Mouse (Mus musculus) lung, adult 2 months (tissue): ENCODE data around the gene Als2cr12. TPM values are rescaled to one million over a fixed set of nuclear protein-coding genes. Genes with fewer than 3 reads are reported as not detected.

Source experiments
- DNase-seq: peaks from one replicate; pipeline ENCODE4 v3.0.0; 2022
- H3K4me1 ChIP-seq: fragments of 200-500 bp; 2 replicates; pipeline ENCODE4 v1.6.1; 2011; ENCODE audit warnings: low read length; ENCODE audit not compliant: control insufficient read depth, insufficient read depth
- H3K4me3 ChIP-seq: fragments of 200-500 bp; replicated peaks from 2 replicates; pipeline ENCODE3; 2011; ENCODE audit warnings: low read depth, mild to moderate bottlenecking, control low read depth, low read length; ENCODE audit errors: extremely low read depth
- CTCF ChIP-seq: fragments of 200-500 bp; IDR thresholded peaks from 2 replicates; pipeline ENCODE4 v1.5.1; 2011; ENCODE audit warnings: mild to moderate bottlenecking, low read length, control low read depth; ENCODE audit not compliant: insufficient read depth
- POLR2A ChIP-seq: fragments of 200-500 bp; IDR thresholded peaks from 2 replicates; pipeline ENCODE4 v1.6.1; 2011; ENCODE audit warnings: low read depth, mild to moderate bottlenecking, control low read depth, low read length, borderline replicate concordance; ENCODE audit errors: extremely low read depth
- WGBS: fragments of 180-500 bp; shearing (Covaris S2); methylation state at CpG from one replicate; pipeline ENCODE4 v1.1.7; 2018; 5-methylcytosine and 5-hydroxymethylcytosine counted together
- polyA plus RNA-seq: library from polyadenylated mRNA; depleted of rRNA; stranded (reverse); fragments of >200 nt; gene quantifications from 2 replicates; pipeline ENCODE4 v1.2.3, GENCODE M21; 2012

The Als2cr12 gene
- polyA plus RNA-seq, 1 experiment, result 0.14 TPM

DNA sequence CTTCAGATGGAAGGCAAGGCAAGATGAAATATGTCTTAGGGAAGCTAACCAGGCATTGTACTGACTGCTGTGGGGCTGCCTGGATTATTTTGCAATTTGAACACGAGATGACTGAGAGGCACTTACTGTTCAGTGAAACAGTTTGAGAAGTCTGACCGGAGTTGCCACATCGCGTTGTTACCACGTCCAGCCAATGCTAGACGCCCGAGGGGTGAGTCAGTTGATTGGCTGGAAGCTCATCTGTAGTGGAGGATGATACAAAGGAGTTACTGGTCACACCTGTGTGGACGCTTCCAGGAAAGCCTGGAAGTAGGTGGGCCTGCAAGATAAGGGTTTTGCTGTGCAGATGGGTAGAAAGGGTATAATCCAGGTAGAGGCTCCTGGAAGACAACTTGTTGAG, 24.3 kb upstream of the Als2cr12 start:
- TF ChIP-seq CTCF (no peak), POLR2A (no peak)
- Histone ChIP-seq H3K4me3 (no peak overlapping the region), H3K4me1 (peaks cover 30% of the 10 kb centered on the region)
- DNase-seq, result no peak
- 38% methylated on average over 8 of the region's 8 CpGs for WGBS

GRCm38 (mm10) chr1:58719356-58719945, 23.7 kb upstream of the Als2cr12 start:
- no peak overlapping the region for H3K4me3 ChIP-seq
- no peak for DNase-seq
- 61% methylated on average over 7 of the region's 7 CpGs for WGBS
- H3K4me1 ChIP-seq, result peaks cover 30% of the 10 kb centered on the region
- TF ChIP-seq CTCF, result no peak
- no peak for TF ChIP-seq POLR2A

DNA sequence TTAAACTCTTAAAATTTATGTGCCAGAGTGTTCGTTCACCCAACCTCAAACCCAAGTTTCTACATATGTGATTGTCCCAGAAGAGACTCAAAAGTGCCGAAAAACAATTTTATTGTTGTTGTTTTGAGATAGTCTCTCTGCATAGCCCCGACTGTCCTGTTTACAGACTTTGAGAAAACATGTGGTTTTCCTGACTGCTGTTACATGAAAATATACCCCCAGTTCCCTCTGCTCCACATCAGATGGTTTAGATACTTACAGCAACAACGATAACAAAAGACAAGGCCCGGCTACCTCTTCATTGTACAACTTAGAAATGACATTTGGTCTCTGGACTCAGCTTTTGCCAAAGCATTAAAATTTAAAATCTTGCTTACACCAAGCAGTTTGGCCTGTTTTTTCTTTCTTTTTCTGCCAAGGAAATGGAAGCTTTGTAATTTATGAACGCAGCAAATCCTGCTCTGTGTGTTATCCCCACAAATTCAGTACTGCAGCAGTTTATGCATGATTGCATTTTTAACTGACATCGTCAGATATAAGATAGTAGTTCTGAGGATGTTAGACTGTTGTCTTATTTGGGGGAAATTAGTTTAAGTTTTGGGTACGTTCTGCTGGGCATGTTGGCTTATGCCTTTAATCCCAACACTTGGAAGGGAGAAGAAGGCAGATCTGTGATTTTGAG, 21.9 kb upstream of the Als2cr12 start:
- peaks cover 28% of the 10 kb centered on the region for H3K4me1 ChIP-seq
- 85% methylated on average over 8 of the region's 8 CpGs for WGBS
- no peak for TF ChIP-seq CTCF
- no peak for TF ChIP-seq POLR2A
- no peak for DNase-seq
- H3K4me3 ChIP-seq, result no peak overlapping the region

DNA sequence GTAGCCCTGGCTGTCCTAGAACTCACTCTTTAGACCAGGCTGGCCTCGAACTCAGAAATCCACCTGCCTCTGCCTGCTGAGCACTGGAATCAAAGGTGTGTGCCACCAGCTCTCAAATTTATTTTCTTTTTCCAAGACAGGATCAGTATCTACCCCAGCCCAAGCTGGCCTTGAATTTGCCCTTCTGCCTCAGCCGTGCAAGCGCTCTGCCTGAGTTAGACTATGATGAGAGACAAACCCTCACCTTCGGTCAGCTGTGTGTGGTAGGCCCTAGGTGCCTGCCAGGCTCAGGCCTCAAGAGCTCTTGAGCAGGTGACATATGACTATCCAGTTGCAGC, 21.1 kb upstream of the Als2cr12 start:
- WGBS, result 81% methylated on average over 4 of the region's 4 CpGs
- H3K4me3 ChIP-seq, result no peak overlapping the region
- DNase-seq, result no peak
- no peak for TF ChIP-seq CTCF
- no peak for TF ChIP-seq POLR2A
- peaks cover 20% of the 10 kb centered on the region for H3K4me1 ChIP-seq

DNA sequence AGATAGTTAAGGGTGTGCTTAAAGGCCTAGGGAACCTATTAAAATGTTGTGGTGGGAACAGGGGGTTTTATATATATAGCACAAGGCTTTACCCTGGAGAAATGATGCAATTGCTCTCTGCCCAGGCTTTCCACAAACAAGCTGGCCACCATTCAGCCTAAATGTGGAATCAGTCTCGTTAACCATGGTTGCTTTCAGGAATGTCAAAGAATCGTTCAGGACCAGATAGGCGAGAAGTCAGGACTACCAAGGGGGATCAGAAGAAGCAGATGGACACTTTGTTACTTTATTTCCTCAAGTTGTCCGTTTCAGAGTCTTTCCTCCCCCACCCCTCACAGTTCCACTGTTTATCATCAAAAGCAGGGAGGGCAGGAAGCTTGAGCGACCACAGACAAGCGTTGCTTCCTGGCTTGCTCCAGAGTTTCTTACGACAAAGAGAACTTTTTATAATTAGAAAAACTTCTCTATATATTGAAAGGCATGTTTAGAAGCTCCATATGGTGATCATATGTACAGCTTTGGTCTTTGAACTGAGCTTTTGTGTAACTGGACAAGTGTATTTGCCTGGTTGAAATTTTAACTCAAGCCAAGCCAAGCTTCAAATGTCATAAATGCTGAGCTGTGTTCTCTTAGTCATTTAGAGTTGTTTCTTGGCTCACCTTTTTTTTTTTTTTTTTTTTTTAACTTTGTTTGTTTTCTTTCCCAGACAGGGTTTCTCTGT, 20.5 kb upstream of the Als2cr12 start:
- DNase-seq, result no peak
- 14% methylated on average over 7 of the region's 7 CpGs for WGBS
- TF ChIP-seq POLR2A (no peak), CTCF (no peak)
- Histone ChIP-seq H3K4me3 (no peak overlapping the region), H3K4me1 (peaks cover 18% of the 10 kb centered on the region)

DNA sequence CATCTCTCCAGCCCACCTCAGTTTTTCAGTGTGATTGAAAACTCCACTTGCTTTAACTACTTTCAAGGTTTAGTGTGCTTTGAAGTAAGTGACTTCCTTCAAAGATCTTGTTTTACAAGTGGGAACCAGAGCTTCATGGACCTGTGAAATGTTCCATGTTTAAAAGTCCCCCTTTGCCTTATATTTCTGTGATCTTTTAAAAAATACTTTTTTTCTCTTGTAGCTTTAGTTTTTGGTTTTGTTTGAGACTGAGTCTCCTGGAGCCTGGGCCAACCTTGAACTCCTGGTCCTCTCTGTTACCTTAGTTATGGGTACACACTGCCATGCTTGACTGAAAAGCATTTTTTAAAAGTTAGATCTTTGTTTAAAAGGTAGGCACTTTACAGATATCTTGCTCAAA, 19.7 kb upstream of the Als2cr12 start:
- H3K4me3 ChIP-seq, result no peak overlapping the region
- H3K4me1 ChIP-seq, result peaks cover 13% of the 10 kb centered on the region
- TF ChIP-seq POLR2A, result no peak
- TF ChIP-seq CTCF, result no peak
- no peak for DNase-seq

GRCm38 (mm10) chr1:58714361-58714760, 18.6 kb upstream of the Als2cr12 start:
- Histone ChIP-seq H3K4me1 (peaks cover 10% of the 10 kb centered on the region), H3K4me3 (peak overlapping the region; percentile 100)
- DNase-seq, result no peak
- WGBS, result 10% methylated on average over 1 of the region's 1 CpGs
- TF ChIP-seq POLR2A, result no peak
- TF ChIP-seq CTCF, result no peak

DNA sequence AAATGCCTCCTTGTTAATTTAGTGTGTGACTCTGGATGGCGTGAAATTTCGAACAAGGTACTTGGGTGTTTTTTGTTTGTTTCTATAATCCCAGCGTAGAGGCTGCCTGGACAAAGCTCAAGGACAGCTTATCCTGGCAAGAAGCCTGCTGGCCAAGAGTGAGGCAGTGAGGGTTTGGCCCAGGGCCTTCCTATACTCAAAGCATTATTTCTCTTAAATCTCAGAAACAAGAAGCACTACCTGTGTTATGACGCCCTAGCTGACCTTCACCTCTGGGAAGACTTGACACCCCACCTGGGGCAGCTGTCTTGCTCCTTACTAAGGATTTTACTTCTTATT, 18.1 kb upstream of the Als2cr12 start:
- DNase-seq, result peak; percentile 65
- Histone ChIP-seq H3K4me1 (peaks cover 10% of the 10 kb centered on the region), H3K4me3 (peak overlapping the region; percentile 100)
- TF ChIP-seq POLR2A (no peak), CTCF (no peak)
- 7% methylated on average over 4 of the region's 4 CpGs for whole genome bisulfite sequencing

GRCm38 (mm10) chr1:58713081-58713892, 17.5 kb upstream of the Als2cr12 start:
- TF ChIP-seq POLR2A (0 out of 2 replicates have a peak, but pooled peaks have one; percentile 12), CTCF (no peak)
- Histone ChIP-seq H3K4me3 (peak overlapping the region; percentile 100), H3K4me1 (peaks cover 10% of the 10 kb centered on the region)
- 6% methylated on average over 31 of the region's 31 CpGs for WGBS
- peak; percentile 69 for DNase-seq
